Mouse (Mus musculus): ENCODE data around the gene Filip1l.
A peak's percentile ranks its signal among the peaks of the same experiment; 100 is the strongest.
"Not testable (repeated sequence)": the region's sequence is repeated elsewhere in the genome, so short reads cannot be mapped to it uniquely, and the experiment has no call there.

The Filip1l gene

DNA sequence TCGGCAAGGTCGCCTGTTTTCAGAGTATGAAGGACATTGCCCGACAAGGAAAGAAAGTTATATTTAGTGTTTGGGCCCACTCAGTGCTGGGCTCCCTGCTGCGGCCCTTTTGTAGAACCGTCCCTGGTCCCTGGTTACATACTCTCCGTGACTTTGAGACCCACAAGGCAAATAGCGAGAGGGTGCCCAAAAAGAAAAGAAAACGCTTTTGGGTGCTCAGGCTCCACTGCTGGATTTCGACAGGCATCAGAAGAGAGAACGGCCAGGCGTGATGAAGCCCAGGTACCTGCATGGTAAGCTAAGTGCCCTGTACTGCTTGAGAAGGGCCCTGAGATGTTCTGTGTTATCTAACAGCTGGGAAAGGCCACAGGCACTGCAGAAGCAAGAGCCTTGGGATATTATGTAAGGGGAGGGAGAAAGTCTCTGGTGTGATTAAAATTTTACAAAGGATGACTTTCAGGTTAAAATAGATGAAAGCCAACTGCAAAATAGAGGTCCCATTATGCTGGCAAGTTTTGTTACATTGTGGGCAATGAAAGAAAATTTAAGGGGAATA, 351 bp downstream of the Filip1l start:
- no peak for DNase-seq (ENCODE audit: low spot score in 2 of 2)

GRCm38 (mm10) chr16:57353932-57354331, 1.0 kb downstream of the Filip1l start:
- no peak for DNase-seq (ENCODE audit: low spot score in 2 of 2)

GRCm38 (mm10) chr16:57356454-57356853, 3.6 kb downstream of the Filip1l start:
- DNase-seq (ENCODE audit: low spot score in 2 of 2): no peak

DNA sequence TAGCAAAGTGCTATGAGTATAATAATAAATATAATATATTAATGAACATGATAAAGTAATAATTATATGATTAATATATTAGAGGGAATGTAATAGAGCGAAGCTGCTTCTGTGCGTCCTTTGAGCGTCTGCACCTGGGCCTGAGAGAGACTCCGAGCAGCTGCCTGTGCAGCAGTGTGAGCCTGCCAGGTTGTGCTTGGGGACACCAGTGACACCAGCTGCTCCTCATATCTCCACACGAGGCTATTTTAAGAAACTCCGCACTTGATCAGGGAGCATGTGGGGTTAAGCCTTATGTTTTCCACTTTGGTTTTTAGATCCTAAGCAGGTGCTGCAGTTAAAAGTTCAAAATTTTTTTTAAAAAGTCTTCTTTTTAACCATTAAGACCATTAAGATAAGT, 4.1 kb downstream of the Filip1l start:
- no peak for DNase-seq (ENCODE audit: low spot score in 2 of 2)

DNA sequence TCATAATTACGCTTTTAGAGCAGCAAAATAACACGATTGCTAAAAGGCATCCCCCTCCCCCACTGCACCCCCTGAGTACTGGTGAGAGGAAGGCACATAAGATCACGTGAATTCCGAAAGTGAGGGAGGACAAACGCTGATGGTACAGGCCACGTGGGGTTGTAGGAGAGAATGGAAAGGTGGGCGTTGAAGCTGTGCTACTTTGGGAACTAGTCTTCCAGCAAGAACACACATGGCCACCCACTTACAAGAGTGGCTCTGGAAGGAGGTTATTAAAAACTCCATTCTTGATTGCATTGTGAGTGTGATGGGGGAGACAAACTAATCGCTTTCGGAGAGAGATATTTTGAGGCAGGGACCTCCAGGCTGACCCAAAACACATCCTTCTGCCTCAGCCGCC, 6.4 kb downstream of the Filip1l start:
- no peak for DNase-seq (ENCODE audit: low spot score in 2 of 2)

- no peak for DNase-seq (ENCODE audit: low spot score in 2 of 2)
These were observed 7.9 kb downstream of the Filip1l start for GRCm38 (mm10) chr16:57360785-57361184.

DNA sequence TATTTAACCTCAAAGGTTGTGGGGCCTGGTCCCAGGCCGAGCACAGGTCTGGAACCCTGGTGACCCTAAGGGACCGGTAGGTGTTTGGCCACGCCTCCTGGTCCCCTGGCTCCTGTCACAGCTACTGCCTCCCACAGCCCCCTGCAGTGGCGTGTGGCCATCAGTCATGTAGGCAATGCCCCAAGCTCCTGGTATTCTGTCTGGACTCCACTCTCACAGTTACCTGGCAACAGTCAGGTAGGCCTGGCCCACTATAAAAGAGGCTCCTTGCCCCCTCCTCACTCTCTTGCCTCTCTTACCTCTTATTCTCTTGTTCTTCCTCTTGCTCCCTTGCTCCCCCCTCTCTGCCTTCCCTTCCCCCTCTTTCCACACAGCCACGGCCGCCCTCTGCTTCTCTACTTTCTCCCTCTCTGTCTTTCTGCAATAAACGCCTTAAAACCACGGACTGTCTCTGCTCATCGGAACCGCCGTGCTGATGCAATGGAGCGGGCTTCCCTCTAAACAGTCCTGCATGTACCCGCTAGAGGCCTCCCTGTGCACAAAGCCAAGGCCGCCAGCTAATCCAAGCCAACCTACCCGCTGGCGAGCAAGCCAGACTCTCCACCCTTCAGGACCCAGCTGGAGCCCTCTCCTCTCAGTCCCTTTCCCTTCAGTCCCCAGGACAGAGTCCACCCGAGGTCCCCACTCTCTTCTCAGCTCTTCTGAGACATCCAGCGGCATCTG, 9.9 kb downstream of the Filip1l start:
- DNase-seq (ENCODE audit: low spot score in 2 of 2): peak in 1 of 2 experiments; percentile 30

GRCm38 (mm10) chr16:57364498-57364897, 11.6 kb downstream of the Filip1l start:
- no peak for DNase-seq (ENCODE audit: low spot score in 2 of 2)

DNA sequence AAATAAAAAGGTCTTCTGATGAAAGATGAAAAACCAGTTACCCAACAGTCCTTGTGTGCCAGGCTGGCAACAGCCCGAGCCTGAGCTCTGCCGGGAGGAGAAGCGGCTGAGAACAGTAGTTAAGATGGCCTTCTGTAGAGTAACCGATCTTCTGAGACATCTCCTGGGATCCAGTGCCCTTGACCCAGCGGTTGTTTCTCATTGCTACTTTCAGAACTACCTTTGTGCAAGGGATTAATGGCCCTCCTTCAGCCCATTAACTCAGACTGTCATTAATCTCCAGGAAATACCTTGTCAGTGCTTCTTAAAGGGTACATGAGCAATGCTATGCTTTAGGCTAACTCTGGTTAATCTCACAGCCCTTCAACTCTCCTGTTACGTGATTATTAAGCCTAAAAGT, 13.2 kb downstream of the Filip1l start:
- no peak for DNase-seq (ENCODE audit: low spot score in 2 of 2)

DNA sequence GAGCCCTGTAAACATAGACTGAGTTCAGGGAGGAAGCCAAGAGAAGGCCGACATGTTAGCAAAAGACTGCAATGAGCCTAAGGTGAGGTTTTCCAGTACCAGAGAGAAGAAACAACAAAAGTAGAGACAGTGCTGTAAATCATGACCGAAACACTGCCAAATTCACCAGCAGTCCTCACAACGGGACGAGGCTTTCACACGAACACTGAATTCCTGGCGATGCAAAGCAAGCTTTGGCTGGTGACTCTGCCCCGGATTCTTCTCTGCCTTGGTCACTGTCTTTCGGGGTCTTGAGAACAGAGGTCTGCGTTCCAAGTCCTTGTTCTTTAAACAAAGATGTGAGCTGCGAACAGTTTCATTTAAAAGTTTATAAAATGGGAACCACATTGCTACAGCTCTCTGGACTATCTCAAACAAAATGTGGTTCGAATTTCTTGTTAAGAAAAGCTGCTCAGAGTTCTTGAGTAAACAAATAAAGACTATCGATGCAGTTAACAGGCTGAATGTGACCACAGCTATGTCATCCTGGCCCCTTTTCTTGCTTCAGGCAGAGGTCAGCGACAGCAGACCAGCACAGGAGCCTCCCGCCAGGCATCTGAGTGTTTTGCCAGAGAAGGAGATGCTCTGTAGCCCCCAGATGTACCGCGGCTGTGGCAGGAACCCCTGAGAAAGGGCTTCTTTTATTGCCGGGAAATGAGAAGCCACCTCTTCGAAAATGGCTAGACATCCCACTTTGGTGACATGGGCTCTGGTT, 14.2 kb downstream of the Filip1l start:
- DNase-seq (ENCODE audit: low spot score in 2 of 2): no peak

- DNase-seq (ENCODE audit: low spot score in 2 of 2): no peak
These were observed 17.1 kb downstream of the Filip1l start for GRCm38 (mm10) chr16:57369846-57370496.

DNA sequence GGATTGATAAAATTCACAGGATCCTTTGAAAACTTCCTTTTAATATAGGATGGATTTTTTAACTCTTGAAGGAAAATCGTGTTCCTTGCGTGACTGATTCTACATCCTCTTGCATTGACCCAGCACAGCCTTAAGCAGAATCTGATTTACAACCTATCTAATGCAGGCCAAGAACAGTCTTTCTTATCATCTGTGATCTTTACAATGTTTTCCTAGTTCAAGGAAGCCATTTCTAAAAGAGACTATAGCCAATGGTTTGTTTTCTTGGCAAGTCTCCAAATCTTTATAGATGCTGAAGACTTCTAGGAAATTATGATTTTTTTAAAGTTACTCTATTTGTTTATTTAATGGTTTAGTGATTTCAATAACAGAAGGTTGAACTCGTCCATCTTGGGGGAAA, 19.3 kb downstream of the Filip1l start:
- no peak for DNase-seq (ENCODE audit: low spot score in 2 of 2)

DNA sequence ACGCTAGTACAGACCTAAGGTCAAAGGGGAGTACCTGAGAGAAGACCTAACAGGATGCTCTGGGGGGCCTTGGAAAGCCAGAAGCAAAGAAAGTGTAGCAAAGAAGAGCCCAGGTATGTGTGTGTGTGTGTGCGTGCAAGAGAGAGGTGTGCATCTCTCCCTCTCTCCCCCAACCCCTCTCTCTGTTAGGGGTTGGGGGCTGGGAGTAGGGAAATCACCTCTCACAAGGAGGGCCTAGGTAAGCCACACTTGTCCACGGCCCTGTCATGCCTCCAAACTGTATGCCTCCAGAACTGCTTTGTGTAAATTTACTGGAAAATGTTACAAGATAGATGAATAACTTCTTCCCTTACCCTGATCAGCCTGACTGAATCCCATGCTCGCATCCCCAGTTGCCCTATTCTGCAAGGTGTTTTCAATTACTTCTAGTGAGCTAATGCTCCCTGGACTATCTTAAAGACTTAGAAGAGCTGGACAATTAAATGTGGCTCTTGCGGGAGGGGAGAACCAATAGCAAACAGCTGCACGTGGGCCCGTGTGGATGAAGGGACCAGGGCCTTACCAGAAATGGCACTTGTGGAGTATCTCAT, 22.4 kb downstream of the Filip1l start:
- no peak for DNase-seq (ENCODE audit: low spot score in 2 of 2)

DNA sequence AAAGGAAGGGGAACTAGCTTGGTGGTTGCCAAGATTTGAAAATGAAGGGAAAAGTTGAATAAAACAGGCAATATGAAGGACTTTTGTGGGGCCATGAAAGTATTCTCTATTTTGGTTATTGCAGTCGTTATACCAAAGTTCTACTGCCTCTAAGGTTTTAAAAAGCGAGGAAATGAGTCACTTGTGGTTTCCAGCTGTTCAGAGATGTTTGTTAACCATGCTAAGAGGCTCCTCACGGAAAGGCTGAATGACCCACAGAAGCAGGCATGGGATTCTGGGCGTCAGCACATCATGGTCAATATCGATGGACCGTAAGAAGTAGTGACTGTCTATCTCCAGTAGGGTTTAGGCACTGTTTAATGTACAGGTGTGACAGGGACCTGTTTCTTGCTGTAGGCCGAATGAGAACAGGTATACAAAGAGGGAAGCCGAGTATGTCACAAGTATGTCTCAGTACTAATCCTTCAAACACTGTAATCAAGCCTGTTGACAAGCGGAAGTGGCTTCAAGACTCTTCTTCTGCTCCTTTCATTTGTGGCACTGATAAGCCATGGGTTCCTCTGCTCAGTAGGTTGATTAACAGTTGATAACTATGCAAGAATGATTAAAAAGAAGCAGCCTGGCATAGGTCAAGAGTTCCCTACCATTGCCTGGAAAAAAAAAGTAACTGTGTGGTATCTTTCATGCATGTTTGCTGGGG, 25.9 kb downstream of the Filip1l start:
- DNase-seq (ENCODE audit: low spot score in 2 of 2): no peak

DNA sequence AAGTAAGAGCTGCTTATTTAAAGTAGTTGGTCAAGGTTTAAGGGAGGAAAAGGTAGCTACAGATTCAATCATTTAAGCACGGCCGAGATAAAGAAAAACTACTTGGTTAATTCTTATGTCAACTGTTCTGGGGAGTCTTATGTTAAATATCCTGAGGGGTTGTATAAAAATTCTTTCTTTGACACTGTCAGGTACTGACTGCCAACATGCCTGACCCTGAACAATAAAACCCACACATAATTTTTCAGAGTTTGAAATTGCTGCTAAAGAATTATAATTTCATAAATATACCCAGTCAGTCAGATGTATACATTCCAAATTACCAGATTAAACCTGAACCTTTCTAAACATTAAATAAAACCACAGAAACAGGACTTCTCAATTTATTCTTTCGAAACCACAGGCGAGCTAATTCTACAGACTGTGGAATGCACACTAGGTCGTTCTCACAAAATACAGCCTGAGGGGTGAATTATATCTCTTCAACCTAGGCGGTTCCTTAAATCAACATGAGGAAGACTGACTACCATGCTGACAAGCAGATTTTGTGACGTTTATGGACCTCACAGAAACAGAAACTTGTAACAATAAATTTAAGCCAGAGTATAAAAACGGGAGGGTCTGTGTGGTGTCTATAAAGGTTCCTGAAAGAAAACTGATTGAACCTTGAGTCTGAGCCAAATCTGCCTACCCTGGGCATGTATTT, 30.5 kb downstream of the Filip1l start:
- DNase-seq (ENCODE audit: low spot score in 2 of 2): no peak

DNA sequence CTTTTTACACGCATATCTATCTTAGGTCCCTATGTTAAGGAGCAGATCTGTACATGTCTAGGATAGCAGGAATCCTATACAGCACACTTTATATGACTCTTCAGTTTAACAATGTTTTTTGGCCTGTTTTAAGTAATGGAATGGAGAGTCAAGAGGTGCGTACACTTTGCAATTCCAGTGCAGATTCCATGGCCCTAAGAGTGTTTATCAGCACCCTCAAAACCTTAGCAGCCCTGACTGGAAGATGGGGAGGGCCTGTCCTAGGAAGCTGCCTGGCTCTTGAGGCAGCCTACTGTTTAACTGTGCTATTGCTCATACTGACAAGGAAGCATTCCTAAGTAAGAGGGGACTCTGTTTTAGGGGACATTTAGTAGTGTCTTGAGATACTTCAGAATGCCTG, 31.4 kb downstream of the Filip1l start:
- DNase-seq (ENCODE audit: low spot score in 2 of 2): no peak

DNA sequence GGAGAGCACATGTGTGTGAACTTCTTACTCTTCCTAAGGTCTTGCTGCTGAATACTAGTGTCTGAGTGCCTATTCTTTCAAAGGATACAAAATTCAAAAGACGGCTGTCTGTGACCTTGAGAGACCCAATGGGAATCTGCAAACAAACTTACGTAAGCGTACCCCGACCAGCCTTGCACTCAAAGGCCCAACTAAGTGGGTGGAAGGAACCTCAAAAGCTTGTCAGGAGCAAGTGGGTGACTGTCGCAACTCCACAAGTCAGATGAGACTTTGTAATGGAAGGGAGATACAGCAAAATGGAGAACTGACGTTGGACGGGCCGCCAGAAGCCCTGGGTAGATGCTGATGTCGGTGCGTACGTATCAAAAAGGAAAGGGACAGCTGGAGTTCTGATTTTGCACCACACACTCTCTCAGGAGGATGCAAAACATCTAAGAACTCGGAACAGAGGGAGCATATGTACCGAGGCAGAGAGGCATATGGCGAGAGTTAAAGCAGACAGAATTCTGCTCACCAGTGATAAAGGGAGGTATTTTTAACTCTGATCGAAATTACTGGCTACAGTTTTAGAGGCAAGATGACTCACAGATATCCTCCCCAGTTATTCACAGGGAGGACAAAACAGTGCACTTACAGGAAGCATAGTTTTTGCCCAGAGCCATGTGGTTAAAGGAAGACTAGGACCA, 36.8 kb downstream of the Filip1l start:
- DNase-seq (ENCODE audit: low spot score in 2 of 2): no peak

- DNase-seq (ENCODE audit: low spot score in 2 of 2): not testable (repeated sequence)
These were observed 38.3 kb downstream of the Filip1l start for GRCm38 (mm10) chr16:57391171-57391570.

- DNase-seq (ENCODE audit: low spot score in 2 of 2): no peak
These were observed 39.6 kb downstream of the Filip1l start for GRCm38 (mm10) chr16:57392461-57392860.

DNA sequence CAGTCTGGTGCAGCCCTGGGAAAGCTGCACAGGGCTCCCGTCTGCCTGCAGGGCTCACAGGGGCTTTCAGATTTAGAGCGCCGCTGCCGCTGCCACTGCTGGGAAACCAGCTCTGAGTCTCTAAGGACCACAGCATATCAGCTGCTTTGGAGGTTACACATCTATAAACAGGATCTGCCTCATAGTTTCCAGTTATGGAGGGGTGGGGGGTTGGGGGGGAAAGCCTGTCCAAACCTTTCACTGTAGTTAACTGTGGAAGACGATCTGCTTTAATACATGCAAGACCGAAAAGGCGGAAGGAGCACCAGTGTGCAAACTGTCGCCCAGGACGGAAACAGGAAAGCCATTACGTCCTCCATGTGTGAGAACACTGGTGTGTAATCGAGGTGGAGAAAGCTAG, 40.3 kb downstream of the Filip1l start:
- no peak for DNase-seq (ENCODE audit: low spot score in 2 of 2)

Data from spleen, postnatal 10 days (tissue).